Comparison of ENCODE assay signal across 8 mouse cellular contexts in genomic region chr10:44380476-44381208, GRCm38 (mm10).
DNase-seq lines count a peak whose midpoint lies in the region; ATAC-seq and TF ChIP-seq lines count a peak whose summit lies in the region.
"Had no signal": no experiment of that assay in that cellular context is flagged by ENCODE, and none has a peak within 500 bp of the region (broad histone marks: within the 10 kb centered on the region; RNA-seq: fewer than 3 reads in every experiment).

No protein-coding gene starts in this region.

- H3K9ac ChIP-seq in hindbrain, embryonic 13.5 days = no peak overlapping the region
- H3K9ac ChIP-seq: midbrain, embryonic 12.5 days had no signal

- H3K4me3 ChIP-seq in E14TG2a.4 (replicated peaks; ENCODE audit: low read length) = peak overlapping the region; percentile 48
- no peak overlapping the region for H3K4me3 ChIP-seq in hindbrain, embryonic 13.5 days
- H3K4me3 ChIP-seq: midbrain, embryonic 12.5 days had no signal

- peak; percentile 56 for DNase-seq in T-cell, adult 2 months (ENCODE audit: low spot score)
- peak; percentile 55 to 75 for DNase-seq in frontal cortex, adult 2 months (ENCODE audit: extremely low spot score in 1 of 2, low spot score in 1 of 2)
- DNase-seq in layer of hippocampus, postnatal 36 days = peak; percentile 57 to 58
- DNase-seq in lung, postnatal 14 days = peak; percentile 65
- peak; percentile 50 for DNase-seq in spleen, adult 12 weeks (ENCODE audit: low spot score)

- H3K9me3 ChIP-seq in E14TG2a.4 (ENCODE audit: low read length) = no peaks in the 10 kb centered on the region
- H3K9me3 ChIP-seq in hindbrain, embryonic 13.5 days = no peaks in the 10 kb centered on the region
- H3K9me3 ChIP-seq: midbrain, embryonic 12.5 days had no signal

- peaks cover 51% of the 10 kb centered on the region for H3K4me1 ChIP-seq in E14TG2a.4 (replicated peaks; ENCODE audit: low read depth, low read length)
- H3K4me1 ChIP-seq in hindbrain, embryonic 13.5 days (replicated peaks) = peaks cover 16% of the 10 kb centered on the region

- H3K27me3 ChIP-seq in E14TG2a.4 (ENCODE audit: insufficient read depth, low read length) = no peaks in the 10 kb centered on the region
- H3K27me3 ChIP-seq in hindbrain, embryonic 13.5 days = no peaks in the 10 kb centered on the region
- H3K27me3 ChIP-seq: midbrain, embryonic 12.5 days had no signal

- WGBS in hindbrain, embryonic 13.5 days = 49% methylated on average over 20 of the region's 20 CpGs

- TF ChIP-seq CTCF in E14TG2a.4 (conservative IDR thresholded peaks at IDR 0.05; ENCODE audit: low read length) = no peak

- 0 out of 2 replicates have a peak overlapping the region, but pooled peaks have one; percentile 4 for H3K27ac ChIP-seq in hindbrain, embryonic 13.5 days
- H3K27ac ChIP-seq: midbrain, embryonic 12.5 days had no signal

- peak; percentile 12; the same call in 1 of the 2 replicates for ATAC-seq in hindbrain, embryonic 13.5 days (ENCODE audit: low FRiP score)

- H3K4me2 ChIP-seq in hindbrain, embryonic 13.5 days = no peak overlapping the region
- H3K4me2 ChIP-seq: midbrain, embryonic 12.5 days had no signal

- no peaks in the 10 kb centered on the region for H3K36me3 ChIP-seq in E14TG2a.4 (ENCODE audit: insufficient read depth, low read length)
- H3K36me3 ChIP-seq in hindbrain, embryonic 13.5 days = no peaks in the 10 kb centered on the region
- H3K36me3 ChIP-seq: midbrain, embryonic 12.5 days had no signal
